Mouse (Mus musculus): ENCODE results near the gene Pbx3.

The Pbx3 gene

DNA sequence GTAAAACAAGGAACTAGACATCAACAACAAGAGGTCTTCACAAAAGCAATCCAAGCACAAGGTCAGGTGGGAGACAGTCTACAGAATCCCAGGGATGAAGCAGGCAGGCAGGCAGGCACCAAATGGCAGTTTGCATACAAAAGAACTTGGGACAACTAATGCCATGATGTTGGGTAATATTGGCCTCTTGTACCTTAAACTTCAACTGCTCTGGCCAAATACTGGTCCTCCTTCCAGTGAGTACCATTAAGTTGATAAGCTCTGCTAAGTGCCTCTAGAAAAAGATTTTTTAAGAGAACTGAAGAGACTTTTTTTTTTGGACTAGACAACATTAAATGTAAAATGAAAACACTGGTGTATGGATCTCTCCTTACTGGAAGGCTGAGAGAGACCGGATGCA lies 83.2 kb downstream of the Pbx3 start:
- DNase-seq (ENCODE audit: low spot score): no peak

GRCm38 (mm10) chr2:34284239-34284638 lies 88.7 kb downstream of the Pbx3 start:
- DNase-seq (ENCODE audit: low spot score): no peak

- DNase-seq (ENCODE audit: low spot score): no peak
Measured at GRCm38 (mm10) chr2:34280996-34281395, 91.9 kb downstream of the Pbx3 start.

DNA sequence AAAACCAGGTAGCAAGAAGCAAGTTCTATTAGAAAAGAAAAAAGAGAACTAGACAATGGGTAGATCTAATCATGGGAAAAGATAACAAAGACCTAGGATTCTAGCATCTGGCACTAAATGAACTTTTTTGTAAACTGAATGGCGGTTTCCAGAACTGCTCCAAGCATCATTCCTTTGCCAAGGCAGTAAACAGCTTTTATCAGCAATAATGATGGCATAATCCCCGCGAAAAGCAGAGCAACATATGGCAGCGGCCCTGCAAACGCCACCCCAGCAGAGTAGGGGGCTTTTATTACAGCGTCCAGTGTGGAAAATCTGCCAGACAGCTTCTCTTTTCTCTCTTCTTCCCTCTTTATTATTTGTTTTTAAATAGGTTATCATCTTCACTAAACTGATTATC lies 93.2 kb downstream of the Pbx3 start:
- DNase-seq (ENCODE audit: low spot score): no peak

- DNase-seq (ENCODE audit: low spot score): no peak
Measured at GRCm38 (mm10) chr2:34275630-34276193, 97.2 kb downstream of the Pbx3 start.

- no peak for DNase-seq (ENCODE audit: low spot score)
Measured at GRCm38 (mm10) chr2:34262046-34262445, 110.9 kb downstream of the Pbx3 start.

- DNase-seq (ENCODE audit: low spot score): no peak
Measured at GRCm38 (mm10) chr2:34260653-34261076, 112.3 kb downstream of the Pbx3 start.

DNA sequence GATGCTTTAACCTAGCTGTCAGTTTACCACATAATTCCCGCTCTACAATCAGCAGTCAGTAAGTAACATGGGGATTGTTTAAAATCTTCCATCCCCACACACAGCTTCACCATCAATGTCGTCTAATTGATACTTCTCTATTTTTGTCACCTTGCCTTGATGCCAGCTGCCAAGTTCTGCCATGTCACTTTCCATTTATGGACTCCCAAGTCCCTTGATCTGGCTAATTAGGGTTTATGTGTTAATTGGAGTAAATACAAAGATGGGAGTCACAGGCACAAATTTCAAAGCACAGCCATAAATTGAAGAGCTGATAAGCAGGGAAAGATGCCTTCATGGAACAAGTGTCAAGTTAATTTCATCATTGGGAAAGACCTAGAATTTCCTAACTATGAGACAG lies 114.7 kb downstream of the Pbx3 start:
- DNase-seq (ENCODE audit: low spot score): no peak

- DNase-seq (ENCODE audit: low spot score): no peak
Measured at GRCm38 (mm10) chr2:34257611-34258010, 115.3 kb downstream of the Pbx3 start.

- no peak for DNase-seq (ENCODE audit: low spot score)
Measured at GRCm38 (mm10) chr2:34256000-34256553, 116.9 kb downstream of the Pbx3 start.

DNA sequence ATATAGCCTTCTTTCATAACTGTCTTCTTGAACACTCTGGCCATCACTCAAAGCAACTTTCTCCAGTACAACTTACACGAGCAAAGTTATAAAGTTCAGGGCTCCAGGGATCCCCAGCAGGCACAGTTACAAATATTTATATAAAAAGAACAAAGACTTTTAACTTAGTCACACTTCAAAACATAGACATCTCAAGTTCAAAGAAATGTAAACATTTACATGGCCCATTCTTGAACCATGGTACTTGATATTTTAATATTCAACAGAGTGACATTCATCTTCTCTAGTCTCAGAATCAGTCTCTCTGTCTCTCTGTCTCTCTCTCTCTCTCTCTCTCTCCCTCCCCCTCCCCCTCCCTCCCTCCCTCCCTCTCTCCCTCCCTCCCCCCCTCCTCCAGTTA lies 119.3 kb downstream of the Pbx3 start:
- no peak for DNase-seq (ENCODE audit: low spot score)

GRCm38 (mm10) chr2:34253111-34253510 lies 119.8 kb downstream of the Pbx3 start:
- DNase-seq (ENCODE audit: low spot score): no peak

- no peak for DNase-seq (ENCODE audit: low spot score)
Measured at GRCm38 (mm10) chr2:34252286-34252685, 120.7 kb downstream of the Pbx3 start.

DNA sequence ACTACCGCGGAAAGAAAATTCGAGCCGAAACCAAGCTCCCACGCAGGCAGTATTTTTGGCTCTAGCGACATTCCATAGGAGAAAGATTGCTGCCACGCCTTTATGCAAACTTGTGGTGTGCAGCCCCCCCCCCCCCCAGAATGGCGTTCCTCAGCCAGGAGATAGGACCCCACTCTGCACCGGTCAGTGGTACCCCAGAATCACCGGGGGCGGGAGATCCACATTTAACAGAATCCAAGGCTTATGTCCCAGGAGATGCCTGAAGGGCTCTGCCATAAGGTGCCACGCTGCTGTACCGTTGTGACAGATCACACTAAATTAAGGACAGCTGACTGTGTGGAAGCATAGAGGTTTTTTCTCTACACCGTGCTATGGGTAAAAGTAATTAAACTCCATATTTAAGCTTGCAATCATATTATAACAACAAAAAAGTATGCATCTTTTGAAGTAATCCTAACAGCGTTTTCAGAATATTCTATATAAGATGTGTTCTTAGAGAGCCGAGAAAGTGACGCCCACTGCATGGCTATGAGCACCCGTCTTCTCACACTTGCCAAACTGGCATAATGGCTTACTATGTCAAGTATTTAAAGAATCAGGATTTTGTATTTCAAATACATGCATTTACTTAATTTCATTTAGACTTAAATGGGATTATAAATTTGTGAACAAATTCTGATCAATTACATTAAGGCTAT lies 122.8 kb downstream of the Pbx3 start:
- DNase-seq (ENCODE audit: low spot score): no peak

DNA sequence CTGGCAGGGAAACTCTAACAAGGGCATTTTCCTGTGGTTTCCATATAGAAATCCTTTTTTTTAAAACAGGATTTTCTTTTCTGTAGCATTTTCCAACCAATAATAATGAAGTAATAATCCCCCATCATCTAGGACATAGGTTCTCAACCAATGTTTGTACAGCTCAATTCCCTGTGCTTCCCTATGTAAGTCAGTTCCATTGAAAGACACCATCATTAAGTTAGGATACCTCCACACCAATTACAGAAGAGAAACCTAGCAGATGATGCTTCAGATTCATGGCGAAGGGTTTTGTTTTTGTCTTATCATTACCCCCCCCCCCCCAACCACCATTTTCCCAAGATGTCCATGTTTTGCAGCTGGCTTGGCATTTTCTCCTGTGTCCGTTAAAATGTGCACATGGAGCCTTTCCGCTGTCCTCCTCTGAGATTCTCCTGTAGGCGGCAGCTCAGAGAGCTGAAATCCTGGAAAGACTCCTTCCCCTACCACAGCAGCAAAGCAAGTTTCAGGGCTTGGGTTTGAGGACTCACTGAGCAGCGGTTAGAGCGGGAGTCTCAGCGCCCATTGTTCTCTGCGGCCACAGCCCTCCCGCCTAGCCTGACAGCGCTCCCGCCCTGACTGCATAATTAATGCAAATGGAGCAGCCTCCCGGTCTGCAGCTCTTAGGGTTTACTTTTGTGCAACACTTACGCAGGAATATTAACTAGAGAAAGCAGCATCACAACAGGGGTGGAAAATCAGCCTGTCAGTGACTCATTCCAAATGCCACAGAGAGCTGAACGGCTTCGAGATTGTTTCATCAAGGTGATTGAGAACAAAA lies 123.6 kb downstream of the Pbx3 start:
- peak; percentile 61 for DNase-seq (ENCODE audit: low spot score)

DNA sequence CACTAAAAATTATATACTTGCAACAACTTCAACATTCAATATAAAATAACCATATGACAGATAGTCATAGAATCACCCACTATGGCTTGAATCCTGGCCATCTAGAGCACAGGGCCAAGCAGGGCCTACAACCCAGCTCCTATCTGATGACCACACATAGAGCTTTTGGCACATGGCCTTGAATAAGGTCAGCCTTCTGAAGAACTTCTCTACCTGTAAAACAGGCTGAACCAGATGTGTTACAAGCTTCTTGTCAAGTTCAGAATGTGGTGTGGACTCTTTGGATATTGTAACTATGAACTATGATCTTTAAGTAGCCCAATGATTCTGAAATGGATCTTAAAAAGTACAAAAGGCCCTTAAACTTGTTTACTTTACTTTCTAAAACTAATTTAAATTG lies 132.1 kb downstream of the Pbx3 start:
- DNase-seq (ENCODE audit: low spot score): no peak

- no peak for DNase-seq (ENCODE audit: low spot score)
Measured at GRCm38 (mm10) chr2:34239315-34239858, 133.6 kb downstream of the Pbx3 start.

DNA sequence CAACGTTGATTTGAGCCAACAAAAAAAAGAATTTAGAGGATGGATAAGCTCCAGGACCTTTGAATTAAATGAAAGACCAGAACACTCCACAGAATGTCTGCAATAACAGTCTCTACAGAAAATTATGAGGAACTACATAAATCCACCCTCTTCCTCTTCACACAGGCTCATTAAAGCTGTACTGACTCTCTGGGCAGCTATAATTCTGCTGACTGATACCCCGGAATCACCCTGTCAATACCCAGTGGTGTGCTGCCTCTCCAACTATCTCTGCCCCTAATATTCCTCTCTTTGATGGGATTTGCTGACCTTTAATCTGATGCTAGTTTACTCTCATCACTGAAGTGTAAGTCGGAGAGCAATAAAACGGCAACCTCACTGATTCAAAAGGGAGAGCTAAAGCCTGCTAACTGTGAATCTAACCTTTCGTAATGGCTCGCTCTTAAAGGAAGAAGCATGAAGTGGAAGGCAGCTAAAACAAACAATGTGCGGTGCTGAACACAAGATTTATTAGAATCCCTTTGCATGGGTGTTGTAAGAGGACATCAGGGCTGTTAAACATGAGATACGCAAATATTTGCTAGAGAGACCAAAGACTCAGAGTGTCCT lies 137.4 kb downstream of the Pbx3 start:
- no peak for DNase-seq (ENCODE audit: low spot score)

DNA sequence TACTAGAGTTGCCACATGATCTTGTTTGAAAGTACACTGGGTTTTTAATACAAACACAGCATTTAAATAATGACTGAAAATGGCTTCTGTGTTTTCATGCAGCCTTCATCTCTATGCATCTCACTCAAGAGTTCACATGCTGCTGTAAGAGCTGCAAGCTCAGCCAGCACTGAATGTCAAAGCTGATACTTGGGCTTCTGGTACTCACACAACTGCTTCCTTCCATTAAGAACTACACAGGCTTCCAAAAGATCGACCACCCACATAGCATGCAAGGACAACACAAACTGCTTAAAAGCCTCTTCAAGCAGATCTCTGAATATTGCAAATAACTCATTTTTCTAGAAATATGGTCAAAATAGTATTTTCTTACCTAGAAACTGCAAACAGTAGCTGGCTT lies 138.7 kb downstream of the Pbx3 start:
- DNase-seq (ENCODE audit: low spot score): no peak

GRCm38 (mm10) chr2:34233271-34233670 lies 139.7 kb downstream of the Pbx3 start:
- DNase-seq (ENCODE audit: low spot score): no peak

DNA sequence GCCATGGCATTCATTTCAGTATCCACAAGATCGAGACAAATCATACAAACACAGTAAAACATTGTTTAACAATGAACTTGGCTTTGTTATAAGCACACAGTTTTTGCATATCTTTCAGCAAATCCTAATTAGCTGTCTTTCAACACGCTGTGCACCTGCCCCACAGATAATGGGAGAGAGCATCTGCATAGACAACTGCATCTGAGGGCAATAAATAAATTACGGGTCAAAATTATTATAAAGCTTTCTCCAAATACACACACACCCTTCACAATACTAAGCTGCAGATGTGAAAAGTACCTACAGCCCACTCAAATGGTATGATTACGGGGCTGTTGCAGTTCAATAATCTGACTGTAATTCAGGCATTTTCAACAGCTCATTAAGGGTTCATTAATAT lies 145.3 kb downstream of the Pbx3 start:
- no peak for DNase-seq (ENCODE audit: low spot score)

DNA sequence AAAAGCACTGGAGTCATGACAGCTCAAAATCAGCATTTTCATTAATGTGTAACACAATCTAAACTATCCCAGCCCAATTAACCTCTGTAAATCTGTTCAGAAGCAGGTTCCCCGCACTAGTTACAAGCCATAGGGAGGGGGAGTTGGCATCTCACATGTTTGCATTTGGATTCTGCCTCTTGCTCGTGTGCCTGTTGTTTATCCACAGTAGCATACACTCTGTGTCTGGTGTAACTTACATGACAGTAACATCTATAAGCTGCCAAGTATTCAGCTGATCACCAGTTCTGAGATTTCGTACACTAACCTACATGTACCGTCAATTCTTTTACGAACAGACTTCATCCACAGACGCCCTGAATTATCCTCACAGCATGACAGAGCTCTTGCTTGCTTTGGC lies 147.5 kb downstream of the Pbx3 start:
- DNase-seq (ENCODE audit: low spot score): no peak
